Comparison of ENCODE assay signal across 14 mouse cellular contexts in genomic region chr7:75688144-75688543, GRCm38 (mm10).
DNase-seq lines count a peak whose midpoint lies in the region; ATAC-seq and TF ChIP-seq lines count a peak whose summit lies in the region.
"Had no signal": no experiment of that assay in that cellular context is flagged by ENCODE, and none has a peak within 500 bp of the region (broad histone marks: within the 10 kb centered on the region; RNA-seq: fewer than 3 reads in every experiment).

No protein-coding gene starts in this region.

- WGBS in forebrain, embryonic 14.5 days: 92% methylated on average over 3 of the region's 3 CpGs

- no peak overlapping the region for H3K9ac ChIP-seq in MEL (ENCODE audit: control insufficient read depth, low read depth, low read length, poor library complexity, severe bottlenecking)
- no peak overlapping the region for H3K9ac ChIP-seq in forebrain, embryonic 14.5 days (ENCODE audit: low read length)
- H3K9ac ChIP-seq: heart, embryonic 13.5 days; hindbrain, embryonic 12.5 days had no signal

- no peaks in the 10 kb centered on the region for H3K79me2 ChIP-seq in MEL (ENCODE audit: control insufficient read depth, insufficient read depth, low read length, poor library complexity)

- no peak for TF ChIP-seq EP300 in MEL (IDR thresholded peaks at IDR 0.05; ENCODE audit: low read depth in 1 of 2, low read length in 2 of 2)

- H3K4me2 ChIP-seq in forebrain, embryonic 14.5 days (ENCODE audit: low read length): no peak overlapping the region
- H3K4me2 ChIP-seq: heart, embryonic 13.5 days; hindbrain, embryonic 12.5 days had no signal

- H3K27me3 ChIP-seq in MEL (ENCODE audit: control insufficient read depth in 1 of 2, insufficient read depth in 2 of 2, low read length in 2 of 2): no peaks in the 10 kb centered on the region
- H3K27me3 ChIP-seq in splenic B cell, adult 2 months (ENCODE audit: control insufficient read depth, insufficient read depth, low read length, poor library complexity, severe bottlenecking): no peaks in the 10 kb centered on the region
- no peaks in the 10 kb centered on the region for H3K27me3 ChIP-seq in forebrain, embryonic 14.5 days (replicated peaks; ENCODE audit: control insufficient read depth, insufficient read depth, low read length)
- H3K27me3 ChIP-seq: heart, embryonic 13.5 days; hindbrain, embryonic 12.5 days had no signal

- intact Hi-C loops in left cerebral cortex, adult 2 months (cut with DNase I): no loop called here

- H3K27ac ChIP-seq in left cerebral cortex, adult 2 months: no peak overlapping the region
- H3K27ac ChIP-seq in MEL (ENCODE audit: control insufficient read depth, low read depth, low read length): no peak overlapping the region
- no peak overlapping the region for H3K27ac ChIP-seq in forebrain, embryonic 14.5 days (ENCODE audit: low read depth, low read length)
- H3K27ac ChIP-seq: heart, embryonic 13.5 days; hindbrain, embryonic 12.5 days had no signal

- DNase-seq in left cerebral cortex, adult 2 months (ENCODE audit: extremely low spot score in 1 of 2, low spot score in 2 of 2): no peak
- DNase-seq in left cerebral cortex, adult 8-10 months (ENCODE audit: low spot score in 2 of 2): no peak
- DNase-seq in A20 (ENCODE audit: low read depth, low spot score): peak; percentile 57
- peak; percentile 32 for DNase-seq in MEL (ENCODE audit: low read depth, low spot score)
- peak; percentile 51 for DNase-seq in splenic B cell, adult 2 months (ENCODE audit: low read depth, low spot score)
- no peak for DNase-seq in forebrain, embryonic 14.5 days (ENCODE audit: low spot score)
- DNase-seq: adrenal gland, postnatal 25 days; cerebellum, adult 18-20 months; embryo, embryonic 11 days; kidney, adult 9 months had no signal

- H3K36me3 ChIP-seq in MEL (ENCODE audit: control insufficient read depth in 1 of 2, insufficient read depth in 2 of 2, low read length in 2 of 2): peaks cover 0 to 14% of the 10 kb centered on the region in 2 experiments; a peak in 2 of 4 replicates
- peaks cover 10% of the 10 kb centered on the region for H3K36me3 ChIP-seq in splenic B cell, adult 2 months (ENCODE audit: control insufficient read depth, insufficient read depth, low read length, poor library complexity, severe bottlenecking)
- H3K36me3 ChIP-seq in forebrain, embryonic 14.5 days (ENCODE audit: control insufficient read depth, insufficient read depth, low read length): no peaks in the 10 kb centered on the region

- peaks cover 2 to 8% of the 10 kb centered on the region in 2 experiments; a peak in 3 of 4 replicates for H3K4me1 ChIP-seq in MEL (ENCODE audit: control insufficient read depth in 1 of 2, insufficient read depth in 2 of 2, low read length in 2 of 2)
- H3K4me1 ChIP-seq in forebrain, embryonic 14.5 days (ENCODE audit: control insufficient read depth, insufficient read depth, low read length): no peaks in the 10 kb centered on the region
- H3K4me1 ChIP-seq: heart, embryonic 13.5 days; hindbrain, embryonic 12.5 days had no signal

- ATAC-seq in cerebellum, adult (ENCODE audit: insufficient number of reproducible peaks, low FRiP score, low TSS enrichment): no peak
- no peak for ATAC-seq in forebrain, embryonic 14.5 days

- TF ChIP-seq POLR2A in MEL (IDR thresholded peaks at IDR 0.05; ENCODE audit: control insufficient read depth in 1 of 2, insufficient read depth in 1 of 2, low read depth in 1 of 2, low read length in 2 of 2, poor library complexity in 1 of 2): no peak

- peak; percentile 11 for TF ChIP-seq RAD21 in MEL (IDR thresholded peaks at IDR 0.05; ENCODE audit: low read depth, low read length)

- H3K9me3 ChIP-seq in MEL (replicated peaks; ENCODE audit: insufficient read depth, low read length): no peaks in the 10 kb centered on the region
- no peaks in the 10 kb centered on the region for H3K9me3 ChIP-seq in forebrain, embryonic 14.5 days (replicated peaks; ENCODE audit: control insufficient read depth, low read length)
- H3K9me3 ChIP-seq: heart, embryonic 13.5 days; hindbrain, embryonic 12.5 days had no signal

- no peak overlapping the region for H3K4me3 ChIP-seq in left cerebral cortex, adult 2 months
- no peak overlapping the region for H3K4me3 ChIP-seq in MEL (ENCODE audit: control insufficient read depth in 1 of 2, insufficient read depth in 1 of 2, low read depth in 2 of 2, low read length in 2 of 2)
- H3K4me3 ChIP-seq in forebrain, embryonic 14.5 days (ENCODE audit: low read depth, low read length): no peak overlapping the region
- H3K4me3 ChIP-seq: heart, embryonic 13.5 days; hindbrain, embryonic 12.5 days; myocyte had no signal

- peak; percentile 22 for TF ChIP-seq CTCF in left cerebral cortex, adult 2 months (IDR thresholded peaks at IDR 0.05)
- peak; percentile 6 to 36 (median 21); a peak in 3 of 6 replicates for TF ChIP-seq CTCF in MEL (IDR thresholded peaks at IDR 0.05 in 2 of 3, conservative IDR thresholded peaks at IDR 0.05 in 1 of 3; ENCODE audit: control insufficient read depth in 1 of 3, insufficient read depth in 1 of 3, low read depth in 2 of 3, low read length in 3 of 3, poor library complexity in 1 of 3, severe bottlenecking in 1 of 3)

TF ChIP-seq in MEL, 35 proteins besides CTCF, POLR2A, EP300 and RAD21:
- no peak for TF ChIP-seq HCFC1 (IDR thresholded peaks at IDR 0.05; ENCODE audit: low read depth, low read length)
- TF ChIP-seq ZC3H11A (IDR thresholded peaks at IDR 0.05; ENCODE audit: low read depth, low read length): peak; percentile 16; the same call in 1 of the 2 replicates

Comparison
In these comparisons a context has a peak if more than half of its experiments do, and no peak if none do; other contexts are left out.
1. DNase-seq: peak in A20 (single experiment), MEL (single experiment) and splenic B cell, adult 2 months (single experiment); none in left cerebral cortex, adult 2 months (0 of 2), left cerebral cortex, adult 8-10 months (0 of 2) and forebrain, embryonic 14.5 days (single experiment).